Mouse (Mus musculus) gonadal fat pad, adult 2 months (tissue): ENCODE results near the gene Pde2a. TPM values are rescaled to one million over a fixed set of nuclear protein-coding genes. Genes with fewer than 3 reads are reported as not detected.
A peak's percentile ranks its signal among the peaks of the same experiment; 100 is the strongest.
"Not testable (repeated sequence)": the region's sequence is repeated elsewhere in the genome, so short reads cannot be mapped to it uniquely, and the experiment has no call there.

Experiments used
- DNase-seq: peaks from one replicate; pipeline ENCODE4 v3.0.0-alpha.2; 2012; ENCODE audit warnings: low read depth
- polyA plus RNA-seq: library from polyadenylated mRNA; depleted of rRNA; stranded (reverse); fragments of >200 nt; gene quantifications from 2 replicates; pipeline ENCODE4 v1.2.3, GENCODE M21; 2012

The Pde2a gene
- polyA plus RNA-seq, 1 experiment, result 33.9 TPM

- DNase-seq, result no peak
Measured at GRCm38 (mm10) chr7:101513655-101514054, 92.2 kb downstream of the Pde2a start.

- no peak for DNase-seq
Measured at GRCm38 (mm10) chr7:101514768-101515167, 93.3 kb downstream of the Pde2a start.

- no peak for DNase-seq
Measured at GRCm38 (mm10) chr7:101515295-101515694, 93.8 kb downstream of the Pde2a start.

GRCm38 (mm10) chr7:101516460-101516859 is 95.0 kb downstream of the Pde2a start:
- no peak for DNase-seq

GRCm38 (mm10) chr7:101521696-101522095 is 100.2 kb downstream of the Pde2a start:
- DNase-seq, result no peak

GRCm38 (mm10) chr7:101523205-101523604 is 101.7 kb downstream of the Pde2a start:
- no peak for DNase-seq

GRCm38 (mm10) chr7:101526484-101526883 is 105.0 kb downstream of the Pde2a start:
- DNase-seq, result no peak

GRCm38 (mm10) chr7:101534428-101534827 is 112.9 kb downstream of the Pde2a start:
- DNase-seq, result no peak

- no peak for DNase-seq
Measured at GRCm38 (mm10) chr7:101535102-101535501, 113.6 kb downstream of the Pde2a start.

GRCm38 (mm10) chr7:101535517-101535916 is 114.0 kb downstream of the Pde2a start:
- no peak for DNase-seq

- DNase-seq, result no peak
Measured at GRCm38 (mm10) chr7:101537541-101537940, 116.0 kb downstream of the Pde2a start.

GRCm38 (mm10) chr7:101538141-101538933 is 116.8 kb downstream of the Pde2a start:
- DNase-seq, result no peak

- no peak for DNase-seq
Measured at GRCm38 (mm10) chr7:101539774-101540173, 118.3 kb downstream of the Pde2a start.

GRCm38 (mm10) chr7:101540684-101541083 is 119.2 kb downstream of the Pde2a start:
- no peak for DNase-seq

GRCm38 (mm10) chr7:101541132-101541531 is 119.6 kb downstream of the Pde2a start:
- no peak for DNase-seq

- no peak for DNase-seq
Measured at GRCm38 (mm10) chr7:101541734-101542133, 120.2 kb downstream of the Pde2a start.

GRCm38 (mm10) chr7:101547651-101548050 is 126.2 kb downstream of the Pde2a start:
- no peak for DNase-seq

GRCm38 (mm10) chr7:101549266-101549665 is 127.8 kb downstream of the Pde2a start:
- DNase-seq, result no peak

- no peak for DNase-seq
Measured at GRCm38 (mm10) chr7:101550686-101551485, 129.4 kb downstream of the Pde2a start.

- DNase-seq, result no peak
Measured at GRCm38 (mm10) chr7:101551530-101551929, 130.0 kb downstream of the Pde2a start.

GRCm38 (mm10) chr7:101555473-101555872 is 134.0 kb downstream of the Pde2a start:
- not testable (repeated sequence) for DNase-seq

GRCm38 (mm10) chr7:101557391-101557790 is 135.9 kb downstream of the Pde2a start:
- peak; percentile 19 for DNase-seq

GRCm38 (mm10) chr7:101559393-101559792 is 137.9 kb downstream of the Pde2a start:
- not testable (repeated sequence) for DNase-seq
